ENCODE assay signal across 9 mouse cellular contexts in genomic region chr10:81411471-81412400, GRCm38 (mm10). TPM values are rescaled to one million over a fixed set of nuclear protein-coding genes. Genes with fewer than 3 reads are reported as not detected.
DNase-seq lines count a peak whose midpoint lies in the region; ATAC-seq and TF ChIP-seq lines count a peak whose summit lies in the region.
"Had no signal": no experiment of that assay in that cellular context is flagged by ENCODE, and none has a peak within 500 bp of the region (broad histone marks: within the 10 kb centered on the region; RNA-seq: fewer than 3 reads in every experiment).

No protein-coding gene starts in this region.

- no peak overlapping the region for H3K9ac ChIP-seq in embryonic facial prominence, embryonic 12.5 days
- H3K9ac ChIP-seq in heart, embryonic 13.5 days: peak overlapping the region; percentile 71
- peak overlapping the region; percentile 33; the same call in 1 of the 2 replicates for H3K9ac ChIP-seq in kidney, embryonic 16.5 days (replicated peaks; ENCODE audit: low read length)

- no peak for ATAC-seq in megakaryocyte, adult 5-6 weeks (ENCODE audit: poor library complexity, severe bottlenecking)
- ATAC-seq in embryonic facial prominence, embryonic 12.5 days (ENCODE audit: insufficient number of reproducible peaks, insufficient read depth, low FRiP score, low TSS enrichment): no peak
- ATAC-seq in heart, embryonic 13.5 days (ENCODE audit: extremely low read depth, insufficient number of reproducible peaks, low FRiP score, low TSS enrichment): no peak
- no peak for ATAC-seq in kidney, embryonic 16.5 days (ENCODE audit: low FRiP score, low TSS enrichment)

- TF ChIP-seq CTCF in lung, adult 2 months (IDR thresholded peaks at IDR 0.05; ENCODE audit: insufficient read depth, low read length): no peak

- peak overlapping the region; percentile 92 for H3K4me3 ChIP-seq in megakaryocyte, embryonic 14.5 days (replicated peaks)
- H3K4me3 ChIP-seq in embryonic facial prominence, embryonic 12.5 days: no peak overlapping the region
- H3K4me3 ChIP-seq in heart, embryonic 13.5 days: no peak overlapping the region
- no peak overlapping the region for H3K4me3 ChIP-seq in kidney, embryonic 16.5 days (ENCODE audit: low read length)
- H3K4me3 ChIP-seq in lung, adult 2 months (replicated peaks; ENCODE audit: extremely low read depth, low read depth, low read length): no peak overlapping the region

- H3K36me3 ChIP-seq in megakaryocyte, embryonic 14.5 days (replicated peaks; ENCODE audit: low read length): peaks cover 67% of the 10 kb centered on the region
- peaks cover 10% of the 10 kb centered on the region for H3K36me3 ChIP-seq in embryonic facial prominence, embryonic 12.5 days
- peaks cover 40% of the 10 kb centered on the region for H3K36me3 ChIP-seq in heart, embryonic 13.5 days
- H3K36me3 ChIP-seq in kidney, embryonic 16.5 days (ENCODE audit: insufficient read depth, low read length): peaks cover 16% of the 10 kb centered on the region; the same call in 1 of the 2 replicates

- no peaks in the 10 kb centered on the region for H3K9me3 ChIP-seq in megakaryocyte, embryonic 14.5 days
- H3K9me3 ChIP-seq in embryonic facial prominence, embryonic 12.5 days: no peaks in the 10 kb centered on the region
- no peaks in the 10 kb centered on the region for H3K9me3 ChIP-seq in heart, embryonic 13.5 days
- no peaks in the 10 kb centered on the region for H3K9me3 ChIP-seq in kidney, embryonic 16.5 days (ENCODE audit: low read length)

- 72% methylated on average over 18 of the region's 18 CpGs for WGBS in embryonic facial prominence, embryonic 12.5 days
- WGBS in heart, embryonic 13.5 days: 40% methylated on average over 18 of the region's 18 CpGs
- WGBS in kidney, embryonic 16.5 days: 55% methylated on average over 18 of the region's 18 CpGs
- 15% methylated on average over 18 of the region's 18 CpGs for WGBS in lung, adult 2 months

- peak overlapping the region; percentile 74 for H3K27ac ChIP-seq in embryonic facial prominence, embryonic 12.5 days
- peak overlapping the region; percentile 98 for H3K27ac ChIP-seq in heart, embryonic 13.5 days (replicated peaks)
- H3K27ac ChIP-seq in kidney, embryonic 16.5 days (ENCODE audit: low read length): peak overlapping the region; percentile 85

- H3K4me2 ChIP-seq in embryonic facial prominence, embryonic 12.5 days (replicated peaks): no peak overlapping the region
- H3K4me2 ChIP-seq in heart, embryonic 13.5 days: peak overlapping the region; percentile 37
- no peak overlapping the region; the same call in 1 of the 2 replicates for H3K4me2 ChIP-seq in kidney, embryonic 16.5 days (replicated peaks; ENCODE audit: low read depth, low read length)

- H3K4me1 ChIP-seq in megakaryocyte, embryonic 14.5 days: peaks cover 96% of the 10 kb centered on the region
- peaks cover 81% of the 10 kb centered on the region for H3K4me1 ChIP-seq in embryonic facial prominence, embryonic 12.5 days
- peaks cover 100% of the 10 kb centered on the region for H3K4me1 ChIP-seq in heart, embryonic 13.5 days
- peaks cover 98% of the 10 kb centered on the region for H3K4me1 ChIP-seq in kidney, embryonic 16.5 days (ENCODE audit: insufficient read depth, low read length)
- peaks cover 90% of the 10 kb centered on the region for H3K4me1 ChIP-seq in lung, adult 2 months (ENCODE audit: control insufficient read depth, insufficient read depth, low read length)

- H3K27me3 ChIP-seq in megakaryocyte, embryonic 14.5 days (replicated peaks): no peaks in the 10 kb centered on the region
- H3K27me3 ChIP-seq in embryonic facial prominence, embryonic 12.5 days: peaks cover 17% of the 10 kb centered on the region
- 0 out of 2 replicates have a peak, but pooled peaks cover under 1% of the 10 kb centered on the region for H3K27me3 ChIP-seq in heart, embryonic 13.5 days (replicated peaks)
- no peaks in the 10 kb centered on the region for H3K27me3 ChIP-seq in kidney, embryonic 16.5 days (ENCODE audit: insufficient read depth, low read length)

- peak; percentile 28; the same call in 1 of the 2 replicates for TF ChIP-seq POLR2A in lung, adult 2 months (IDR thresholded peaks at IDR 0.05; ENCODE audit: borderline replicate concordance, extremely low read depth, low read depth, low read length)

- peak; percentile 80 for DNase-seq in lung, adult 2 months
- peak; percentile 46 to 68 for DNase-seq in right cerebral cortex, adult 2 months (ENCODE audit: low spot score in 2 of 2)
- DNase-seq in thymus, postnatal 10 days (ENCODE audit: low spot score in 2 of 2): no peak

RNA-seq across cellular contexts. Expression of gene Smim24, which starts 18.9 kb away (rescaled TPM):
- 4.4 TPM in 1 of 2 replicates, not detected in the other for polyA plus RNA-seq in megakaryocyte, embryonic 14.5 days (2012; ENCODE audit: insufficient read depth, low replicate concordance)
- 30.6 and 34.0 TPM in 2 replicates for total RNA-seq in megakaryocyte, adult 5-6 weeks (2015)
- total RNA-seq in megakaryocyte, adult 5-6 weeks (2017): 6.5 and 11.5 TPM in 2 replicates
- 3.1 and 3.4 TPM in 2 replicates for polyA plus RNA-seq in embryonic facial prominence, embryonic 12.5 days (2016; fragmentation: Nextera tagmentation; extraction: Ambion mirVana)
- polyA plus RNA-seq in heart, embryonic 13.5 days (2015; fragmentation: Nextera tagmentation; extraction: Ambion mirVana): 2.7 and 3.1 TPM in 2 replicates
- 42.7 and 44.1 TPM in 2 replicates for polyA plus RNA-seq in kidney, embryonic 16.5 days (2015; fragmentation: Nextera tagmentation; extraction: Ambion mirVana)
- 8.8 and 10.1 TPM in 2 replicates for polyA plus RNA-seq in lung, adult 2 months (2012; rRNA removed)

RNA-seq across cellular contexts. Expression of gene Gm48552, which starts 22.9 kb away (rescaled TPM):
- 8.4 TPM in 1 of 2 replicates, not detected in the other for polyA plus RNA-seq in megakaryocyte, embryonic 14.5 days (2012; ENCODE audit: insufficient read depth, low replicate concordance)
- total RNA-seq in megakaryocyte, adult 5-6 weeks (2015): not detected in 2 replicates
- total RNA-seq in megakaryocyte, adult 5-6 weeks (2017): 0.26 and 1.4 TPM in 2 replicates
- 2.0 and 3.8 TPM in 2 replicates for polyA plus RNA-seq in embryonic facial prominence, embryonic 12.5 days (2016; fragmentation: Nextera tagmentation; extraction: Ambion mirVana)
- 0.82 and 1.1 TPM in 2 replicates for polyA plus RNA-seq in heart, embryonic 13.5 days (2015; fragmentation: Nextera tagmentation; extraction: Ambion mirVana)
- 1.4 and 1.6 TPM in 2 replicates for polyA plus RNA-seq in kidney, embryonic 16.5 days (2015; fragmentation: Nextera tagmentation; extraction: Ambion mirVana)
- polyA plus RNA-seq in lung, adult 2 months (2012; rRNA removed): 3.6 and 5.9 TPM in 2 replicates
- total RNA-seq: hematopoietic stem cell, adult 5-6 weeks had no signal

RNA-seq across cellular contexts. Expression of gene Gm48551, which starts 27.5 kb away (rescaled TPM):
- 0.89 TPM in 1 of 2 replicates, not detected in the other for polyA plus RNA-seq in megakaryocyte, embryonic 14.5 days (2012; ENCODE audit: insufficient read depth, low replicate concordance)
- 0.83 and 2.9 TPM in 2 replicates for total RNA-seq in megakaryocyte, adult 5-6 weeks (2015)
- total RNA-seq in megakaryocyte, adult 5-6 weeks (2017): 0.33 TPM in 1 of 2 replicates, not detected in the other
- polyA plus RNA-seq in embryonic facial prominence, embryonic 12.5 days (2016; fragmentation: Nextera tagmentation; extraction: Ambion mirVana): 2.9 and 4.1 TPM in 2 replicates
- polyA plus RNA-seq in heart, embryonic 13.5 days (2015; fragmentation: Nextera tagmentation; extraction: Ambion mirVana): 2.1 and 2.3 TPM in 2 replicates
- polyA plus RNA-seq in kidney, embryonic 16.5 days (2015; fragmentation: Nextera tagmentation; extraction: Ambion mirVana): 5.0 and 5.2 TPM in 2 replicates
- 3.7 and 6.3 TPM in 2 replicates for polyA plus RNA-seq in lung, adult 2 months (2012; rRNA removed)

RNA-seq across cellular contexts. Expression of gene Dohh, which starts 27.5 kb away (rescaled TPM):
- polyA plus RNA-seq in megakaryocyte, embryonic 14.5 days (2012; ENCODE audit: insufficient read depth, low replicate concordance): 80.4 and 114 TPM in 2 replicates
- 5.4 and 5.7 TPM in 2 replicates for total RNA-seq in megakaryocyte, adult 5-6 weeks (2015)
- 21.9 and 42.4 TPM in 2 replicates for total RNA-seq in megakaryocyte, adult 5-6 weeks (2017)
- 73.6 and 77.0 TPM in 2 replicates for polyA plus RNA-seq in embryonic facial prominence, embryonic 12.5 days (2016; fragmentation: Nextera tagmentation; extraction: Ambion mirVana)
- 69.7 and 73.6 TPM in 2 replicates for polyA plus RNA-seq in heart, embryonic 13.5 days (2015; fragmentation: Nextera tagmentation; extraction: Ambion mirVana)
- polyA plus RNA-seq in kidney, embryonic 16.5 days (2015; fragmentation: Nextera tagmentation; extraction: Ambion mirVana): 87.6 and 104 TPM in 2 replicates
- polyA plus RNA-seq in lung, adult 2 months (2012; rRNA removed): 79.2 and 83.4 TPM in 2 replicates

RNA-seq across cellular contexts. Expression of gene Fzr1, which starts 33.4 kb away (rescaled TPM):
- 71.2 and 72.9 TPM in 2 replicates for polyA plus RNA-seq in megakaryocyte, embryonic 14.5 days (2012; ENCODE audit: insufficient read depth, low replicate concordance)
- total RNA-seq in megakaryocyte, adult 5-6 weeks (2015): 22.7 and 23.8 TPM in 2 replicates
- total RNA-seq in megakaryocyte, adult 5-6 weeks (2017): 20.9 and 24.0 TPM in 2 replicates
- polyA plus RNA-seq in embryonic facial prominence, embryonic 12.5 days (2016; fragmentation: Nextera tagmentation; extraction: Ambion mirVana): 140 and 143 TPM in 2 replicates
- polyA plus RNA-seq in heart, embryonic 13.5 days (2015; fragmentation: Nextera tagmentation; extraction: Ambion mirVana): 72.2 and 78.1 TPM in 2 replicates
- polyA plus RNA-seq in kidney, embryonic 16.5 days (2015; fragmentation: Nextera tagmentation; extraction: Ambion mirVana): 111 and 115 TPM in 2 replicates
- 59.3 and 61.8 TPM in 2 replicates for polyA plus RNA-seq in lung, adult 2 months (2012; rRNA removed)

Comparison
In these comparisons a context has a peak if more than half of its experiments do, and no peak if none do; other contexts are left out.
1. DNase-seq: peak in lung, adult 2 months (single experiment) and right cerebral cortex, adult 2 months (2 of 2); none in thymus, postnatal 10 days (0 of 2).
2. Peak in every context shown above with its lines, with median percentiles within 50 percentile points of each other: H3K27ac ChIP-seq.